Mouse (Mus musculus) liver, adult 2 months (tissue): ENCODE measurements around the gene Gng7.

Source experiments
- CTCF ChIP-seq: fragments of 200-500 bp; IDR thresholded peaks from 2 replicates; pipeline ENCODE4 v1.5.1; 2011; ENCODE audit warnings: low read depth, low read length, control low read depth
- POLR2A ChIP-seq: fragments of 200-500 bp; IDR thresholded peaks from 2 replicates; pipeline ENCODE4 v1.6.1; 2011; ENCODE audit warnings: low read length, control low read depth; ENCODE audit not compliant: insufficient read depth; ENCODE audit errors: extremely low read depth

DNA sequence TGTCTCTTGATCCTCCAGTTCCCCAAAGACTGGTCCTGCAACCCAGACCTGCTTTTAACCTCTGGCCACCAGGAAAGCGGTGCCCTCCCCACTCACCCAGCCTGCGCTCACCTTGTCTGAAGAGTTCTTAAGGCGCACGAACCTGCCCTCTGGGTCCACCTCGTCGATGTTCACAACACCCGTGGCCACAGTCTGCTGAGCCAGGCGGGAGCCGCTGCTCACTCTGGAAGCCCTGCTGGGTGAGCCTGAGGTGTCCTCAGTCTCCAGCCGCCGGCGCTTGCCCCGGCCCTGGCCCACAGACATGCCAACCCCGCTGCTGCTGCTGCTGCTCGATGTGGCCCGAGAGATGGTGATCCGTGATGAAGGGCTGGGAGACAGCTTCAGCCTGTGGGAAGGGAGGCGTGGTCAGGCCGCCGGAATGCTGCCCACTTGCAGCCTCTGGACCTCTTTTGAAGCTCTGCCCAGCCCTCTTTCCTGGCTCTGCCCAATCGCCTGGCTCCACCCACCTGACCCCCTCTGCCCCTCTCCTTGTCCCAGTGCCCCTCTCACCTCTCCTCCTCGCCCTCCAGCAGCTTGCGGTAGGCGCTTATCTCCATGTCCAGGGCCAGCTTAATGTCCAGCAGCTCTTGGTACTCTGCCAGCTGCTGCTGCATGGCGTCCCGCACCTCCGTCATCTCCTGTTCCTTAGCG is 110.6 kb downstream of the Gng7 start:
- no peak for TF ChIP-seq CTCF
- no peak for TF ChIP-seq POLR2A
